Mouse (Mus musculus) ES-E14 (cell line): Measurements from ENCODE around the gene Tep1.

ENCODE experiments used
- CHD2 ChIP-seq: IDR thresholded peaks from 2 replicates; pipeline ENCODE4 v1.6.1; 2014; ENCODE audit warnings: mild to moderate bottlenecking, low read depth, low read length, inconsistent platforms
- HCFC1 ChIP-seq: IDR thresholded peaks from 2 replicates; pipeline ENCODE4 v1.6.1; 2012; ENCODE audit warnings: low read length, inconsistent platforms, borderline replicate concordance; ENCODE audit not compliant: insufficient read depth
- MAFK ChIP-seq: IDR thresholded peaks from 2 replicates; pipeline ENCODE4 v1.6.1; 2014; ENCODE audit warnings: mild to moderate bottlenecking, low read depth, low read length, inconsistent platforms; ENCODE audit not compliant: insufficient read depth
- ZC3H11A ChIP-seq: IDR thresholded peaks from 2 replicates; pipeline ENCODE4 v1.6.1; 2012; ENCODE audit warnings: low read depth, mild to moderate bottlenecking, inconsistent platforms, low read length, borderline replicate concordance
- ZNF384 ChIP-seq: IDR thresholded peaks from 2 replicates; pipeline ENCODE4 v1.6.1; 2012; ENCODE audit warnings: low read depth, low read length, inconsistent platforms

- TF ChIP-seq HCFC1: no peak
- TF ChIP-seq MAFK: no peak
- TF ChIP-seq CHD2: no peak
- no peak for TF ChIP-seq ZC3H11A
- TF ChIP-seq ZNF384: no peak
Observed at GRCm38 (mm10) chr14:50891621-50892020, 21.3 kb upstream of the Tep1 start.
